ENCODE assay signal across 21 mouse cellular contexts in the genomic region with DNA sequence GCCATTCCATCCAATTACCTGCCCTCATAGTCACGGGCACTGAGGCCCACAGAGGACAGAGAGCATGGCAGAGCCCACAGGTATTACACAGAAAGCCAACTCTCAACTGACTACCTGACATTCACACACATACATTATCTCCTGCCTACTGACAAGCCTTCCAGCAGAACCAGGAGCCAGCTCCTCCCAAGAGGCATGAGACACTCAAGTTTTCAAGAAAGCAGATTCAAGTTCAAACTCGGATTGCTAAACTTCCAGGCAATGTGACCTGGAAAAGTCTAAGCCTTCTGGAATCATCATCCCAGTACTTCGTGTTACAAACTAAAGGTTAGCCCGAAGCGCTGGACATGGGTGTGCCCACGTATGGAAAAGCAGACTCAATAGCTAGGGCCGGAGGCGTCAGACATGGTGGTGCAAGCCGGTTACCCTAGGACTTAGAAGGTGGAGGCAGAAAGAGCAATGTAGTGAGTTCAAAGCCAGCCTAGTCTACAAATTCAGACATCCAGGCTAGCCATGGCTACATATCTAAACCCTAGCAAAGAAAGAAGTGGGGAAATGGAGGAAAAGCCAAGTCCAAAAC. TPM values are rescaled to one million over a fixed set of nuclear protein-coding genes. Genes with fewer than 3 reads are reported as not detected.
DNase-seq lines count a peak whose midpoint lies in the region; ATAC-seq lines count a peak whose summit lies in the region.
"Had no signal": no experiment of that assay in that cellular context is flagged by ENCODE, and none has a peak within 500 bp of the region (broad histone marks: within the 10 kb centered on the region; RNA-seq: fewer than 3 reads in every experiment).

No protein-coding gene starts in this region.

- H3K27ac ChIP-seq in forebrain, embryonic 12.5 days, result no peak overlapping the region
- no peak overlapping the region for H3K27ac ChIP-seq in forebrain, embryonic 10.5 days
- no peak overlapping the region for H3K27ac ChIP-seq in kidney, embryonic 15.5 days
- no peak overlapping the region for H3K27ac ChIP-seq in embryonic facial prominence, embryonic 13.5 days
- H3K27ac ChIP-seq: forebrain, embryonic 15.5 days; left cerebral cortex, adult 2 months; macrophage; stomach, embryonic 15.5 days had no signal

- H3K9me3 ChIP-seq in forebrain, embryonic 12.5 days, result no peaks in the 10 kb centered on the region
- no peaks in the 10 kb centered on the region for H3K9me3 ChIP-seq in forebrain, embryonic 10.5 days
- H3K9me3 ChIP-seq in kidney, embryonic 15.5 days (replicated peaks), result no peaks in the 10 kb centered on the region
- no peaks in the 10 kb centered on the region for H3K9me3 ChIP-seq in embryonic facial prominence, embryonic 13.5 days
- H3K9me3 ChIP-seq: forebrain, embryonic 15.5 days; stomach, embryonic 15.5 days had no signal

- no peaks in the 10 kb centered on the region for H3K36me3 ChIP-seq in forebrain, embryonic 12.5 days (replicated peaks)
- H3K36me3 ChIP-seq in forebrain, embryonic 10.5 days (replicated peaks), result no peaks in the 10 kb centered on the region
- no peaks in the 10 kb centered on the region for H3K36me3 ChIP-seq in kidney, embryonic 15.5 days
- no peaks in the 10 kb centered on the region for H3K36me3 ChIP-seq in embryonic facial prominence, embryonic 13.5 days
- H3K36me3 ChIP-seq: forebrain, embryonic 15.5 days; stomach, embryonic 15.5 days had no signal

- H3K9ac ChIP-seq in forebrain, embryonic 12.5 days, result no peak overlapping the region
- H3K9ac ChIP-seq in kidney, embryonic 15.5 days, result no peak overlapping the region
- no peak overlapping the region for H3K9ac ChIP-seq in embryonic facial prominence, embryonic 13.5 days
- H3K9ac ChIP-seq: stomach, embryonic 15.5 days had no signal

- 92% methylated on average over 9 of the region's 9 CpGs for WGBS in forebrain, embryonic 12.5 days
- WGBS in forebrain, embryonic 10.5 days, result 86% methylated on average over 9 of the region's 9 CpGs
- 92% methylated on average over 9 of the region's 9 CpGs for WGBS in kidney, embryonic 15.5 days
- WGBS in embryonic facial prominence, embryonic 13.5 days, result 94% methylated on average over 9 of the region's 9 CpGs

- peaks cover 61% of the 10 kb centered on the region for H3K27me3 ChIP-seq in forebrain, embryonic 12.5 days
- H3K27me3 ChIP-seq in forebrain, embryonic 10.5 days (ENCODE audit: poor library complexity, severe bottlenecking), result peaks cover 88% of the 10 kb centered on the region
- H3K27me3 ChIP-seq in kidney, embryonic 15.5 days, result peaks cover 29% of the 10 kb centered on the region
- peaks cover 48% of the 10 kb centered on the region for H3K27me3 ChIP-seq in embryonic facial prominence, embryonic 13.5 days

- peak; percentile 38 for DNase-seq in adrenal gland, adult 2 months
- no peak for DNase-seq in adrenal gland, adult 18-20 months (ENCODE audit: low spot score in 2 of 2)
- no peak for DNase-seq in forebrain, embryonic 10.5 days (ENCODE audit: extremely low spot score, low spot score)
- DNase-seq in kidney, postnatal 14 days, result no peak
- no peak for DNase-seq in thymus, adult 18-20 months
- DNase-seq: gastrocnemius, postnatal 25 days; heart, adult 18-20 months; heart, postnatal 36 days; kidney, adult 11 months; layer of hippocampus, adult 9-11 months; thymus, adult 2 months; thymus, postnatal 4 days had no signal

- peaks cover 24% of the 10 kb centered on the region for H3K4me1 ChIP-seq in forebrain, embryonic 12.5 days
- H3K4me1 ChIP-seq in forebrain, embryonic 10.5 days, result peaks cover 25% of the 10 kb centered on the region
- peaks cover 27% of the 10 kb centered on the region for H3K4me1 ChIP-seq in kidney, embryonic 15.5 days
- H3K4me1 ChIP-seq in embryonic facial prominence, embryonic 13.5 days, result peaks cover 19% of the 10 kb centered on the region

- H3K4me2 ChIP-seq in forebrain, embryonic 12.5 days, result peak overlapping the region; percentile 83; the same call in 1 of the 2 replicates
- H3K4me2 ChIP-seq in kidney, embryonic 15.5 days, result 0 out of 2 replicates have a peak overlapping the region, but pooled peaks have one; percentile 85
- H3K4me2 ChIP-seq in embryonic facial prominence, embryonic 13.5 days, result peak overlapping the region; percentile 97

- no peak overlapping the region for H3K4me3 ChIP-seq in forebrain, embryonic 12.5 days (replicated peaks)
- H3K4me3 ChIP-seq in forebrain, embryonic 10.5 days, result no peak overlapping the region
- H3K4me3 ChIP-seq in kidney, embryonic 15.5 days (replicated peaks), result no peak overlapping the region
- H3K4me3 ChIP-seq in embryonic facial prominence, embryonic 13.5 days, result peak overlapping the region; percentile 53; the same call in 1 of the 2 replicates
- H3K4me3 ChIP-seq: erythroblast, embryonic 14.5 days had no signal

- ATAC-seq in forebrain, embryonic 12.5 days (ENCODE audit: low FRiP score), result no peak
- ATAC-seq in kidney, embryonic 15.5 days (replicated peaks; ENCODE audit: low FRiP score), result no peak
- ATAC-seq in embryonic facial prominence, embryonic 13.5 days (ENCODE audit: insufficient number of reproducible peaks, insufficient read depth, low FRiP score, low TSS enrichment, low read depth), result no peak

RNA-seq across cellular contexts. Expression of a gene that starts 26.4 kb away (rescaled TPM):
- total RNA-seq in adrenal gland, adult 2 months (2021), result 10 to 100 TPM; 49.0 to 50.9 TPM
- 140 and 145 TPM in 2 replicates for polyA plus RNA-seq in adrenal gland, adult 2 months (2012; rRNA removed)
- total RNA-seq in adrenal gland, adult 18-20 months (2021), result 10 to 100 TPM; 38.7 to 43.8 TPM
- polyA plus RNA-seq in forebrain, embryonic 12.5 days (2016; fragmentation: Nextera tagmentation; extraction: Ambion mirVana), result 22.0 and 24.6 TPM in 2 replicates
- polyA plus RNA-seq in forebrain, embryonic 10.5 days (2016; fragmentation: Nextera tagmentation; extraction: Ambion mirVana), result 25.9 and 27.2 TPM in 2 replicates
- 25.7 and 27.1 TPM in 2 replicates for polyA plus RNA-seq in kidney, embryonic 15.5 days (2015; fragmentation: Nextera tagmentation; extraction: Ambion mirVana)
- polyA plus RNA-seq in embryonic facial prominence, embryonic 13.5 days (2015; fragmentation: Nextera tagmentation; extraction: Ambion mirVana), result 25.0 and 26.6 TPM in 2 replicates

RNA-seq across cellular contexts. Expression of a gene that starts 33.3 kb away (rescaled TPM):
- 1,000 to 10,000 TPM; 1,225 to 1,281 TPM for total RNA-seq in adrenal gland, adult 2 months (2021)
- polyA plus RNA-seq in adrenal gland, adult 2 months (2012; rRNA removed), result 6,176 and 11,313 TPM in 2 replicates
- total RNA-seq in adrenal gland, adult 18-20 months (2021), result 1,000 to 10,000 TPM in 1 of 2 experiments, 100 to 1,000 TPM in 1; 960 to 1,436 TPM
- 0.54 and 0.64 TPM in 2 replicates for polyA plus RNA-seq in forebrain, embryonic 12.5 days (2016; fragmentation: Nextera tagmentation; extraction: Ambion mirVana)
- 0.05 and 0.14 TPM in 2 replicates for polyA plus RNA-seq in forebrain, embryonic 10.5 days (2016; fragmentation: Nextera tagmentation; extraction: Ambion mirVana)
- 2.7 and 8.0 TPM in 2 replicates for polyA plus RNA-seq in kidney, embryonic 15.5 days (2015; fragmentation: Nextera tagmentation; extraction: Ambion mirVana)
- polyA plus RNA-seq in embryonic facial prominence, embryonic 13.5 days (2015; fragmentation: Nextera tagmentation; extraction: Ambion mirVana), result 0.51 and 0.63 TPM in 2 replicates
- total RNA-seq: neutrophil, adult 5-6 weeks had no signal
- polyA plus RNA-seq: erythroblast, embryonic 14.5 days; macrophage had no signal

RNA-seq across cellular contexts. Expression of a gene that starts 45.3 kb away (rescaled TPM):
- 1 to 10 TPM; 5.1 to 6.4 TPM for total RNA-seq in adrenal gland, adult 2 months (2021)
- 10.9 and 14.5 TPM in 2 replicates for polyA plus RNA-seq in adrenal gland, adult 2 months (2012; rRNA removed)
- 1 to 10 TPM; 6.5 to 7.6 TPM for total RNA-seq in adrenal gland, adult 18-20 months (2021)
- 325 and 333 TPM in 2 replicates for polyA plus RNA-seq in forebrain, embryonic 12.5 days (2016; fragmentation: Nextera tagmentation; extraction: Ambion mirVana)
- polyA plus RNA-seq in forebrain, embryonic 10.5 days (2016; fragmentation: Nextera tagmentation; extraction: Ambion mirVana), result 439 and 473 TPM in 2 replicates
- polyA plus RNA-seq in kidney, embryonic 15.5 days (2015; fragmentation: Nextera tagmentation; extraction: Ambion mirVana), result 298 and 308 TPM in 2 replicates
- polyA plus RNA-seq in embryonic facial prominence, embryonic 13.5 days (2015; fragmentation: Nextera tagmentation; extraction: Ambion mirVana), result 270 and 318 TPM in 2 replicates

Comparison
In these comparisons a context has a peak if more than half of its experiments do, and no peak if none do; other contexts are left out.
1. RNA of a gene that starts 33.3 kb away (polyA plus RNA-seq): 6,176 to 11,313 TPM in adrenal gland, adult 2 months; 2.7 to 8.0 TPM in kidney, embryonic 15.5 days, 0.51 to 0.63 TPM in embryonic facial prominence, embryonic 13.5 days, 0.54 to 0.64 TPM in forebrain, embryonic 12.5 days and 0.05 to 0.14 TPM in forebrain, embryonic 10.5 days; every median in the first group is over 100 times any median in the second.
2. RNA of a gene that starts 45.3 kb away (polyA plus RNA-seq): 439 to 473 TPM in forebrain, embryonic 10.5 days, 325 to 333 TPM in forebrain, embryonic 12.5 days, 270 to 318 TPM in embryonic facial prominence, embryonic 13.5 days and 298 to 308 TPM in kidney, embryonic 15.5 days; 10.9 to 14.5 TPM in adrenal gland, adult 2 months; every median in the first group is over 10 times any median in the second.
3. Peak in every context shown above with its lines, with median percentiles within 50 percentile points of each other: H3K4me2 ChIP-seq.